Mouse (Mus musculus) kidney, adult 2 months (tissue): ENCODE data around the gene Syt3. TPM values are rescaled to one million over a fixed set of nuclear protein-coding genes. Genes with fewer than 3 reads are reported as not detected.

Source experiments
- DNase-seq: peaks from one replicate; pipeline ENCODE4 v3.0.0; 2021
- H3K27ac ChIP-seq: fragments of 200-500 bp; 2 replicates; pipeline ENCODE4 v1.5.1; 2012; ENCODE audit warnings: low read depth, low read length, control low read depth, inconsistent platforms; ENCODE audit not compliant: insufficient read depth
- H3K27me3 ChIP-seq: fragments of 200-500 bp; replicated peaks from 2 replicates; pipeline ENCODE4 v1.6.1; 2012; ENCODE audit warnings: mild to moderate bottlenecking, moderate library complexity, low read length, inconsistent platforms; ENCODE audit not compliant: control insufficient read depth, insufficient read depth
- H3K36me3 ChIP-seq: fragments of 200-500 bp; 2 replicates; pipeline ENCODE4 v1.6.1; 2012; ENCODE audit warnings: mild to moderate bottlenecking, moderate library complexity, low read length, inconsistent platforms; ENCODE audit not compliant: control insufficient read depth, insufficient read depth
- H3K4me1 ChIP-seq: fragments of 200-500 bp; 2 replicates; pipeline ENCODE4 v1.6.1; 2011; ENCODE audit warnings: low read length; ENCODE audit not compliant: control insufficient read depth, insufficient read depth
- H3K4me3 ChIP-seq: fragments of 200-500 bp; 2 replicates; pipeline ENCODE4 v1.5.1; 2011; ENCODE audit warnings: mild to moderate bottlenecking, low read depth, low read length, control low read depth; ENCODE audit not compliant: insufficient read depth
- CTCF ChIP-seq: fragments of 200-500 bp; conservative IDR thresholded peaks from 2 replicates; pipeline ENCODE4 v1.5.1; 2011; ENCODE audit warnings: low read depth, mild to moderate bottlenecking, control low read depth, low read length, moderate library complexity, mixed read lengths; ENCODE audit not compliant: insufficient read depth, insufficient read length
- POLR2A ChIP-seq: fragments of 200-500 bp; IDR thresholded peaks from one replicate; pipeline ENCODE4 v1.6.1; 2011; ENCODE audit warnings: low read depth, low read length, control low read depth
- WGBS: fragments of 180-500 bp; shearing (Covaris S2); methylation state at CpG from one replicate; pipeline ENCODE4 v1.1.7; 2018; 5-methylcytosine and 5-hydroxymethylcytosine counted together
- polyA plus RNA-seq: library from polyadenylated mRNA; depleted of rRNA; stranded (reverse); fragments of >200 nt; gene quantifications from 2 replicates; pipeline ENCODE4 v1.2.3, GENCODE M21; 2012

Gene Syt3
- polyA plus RNA-seq, 1 experiment = 12.0 TPM

DNA sequence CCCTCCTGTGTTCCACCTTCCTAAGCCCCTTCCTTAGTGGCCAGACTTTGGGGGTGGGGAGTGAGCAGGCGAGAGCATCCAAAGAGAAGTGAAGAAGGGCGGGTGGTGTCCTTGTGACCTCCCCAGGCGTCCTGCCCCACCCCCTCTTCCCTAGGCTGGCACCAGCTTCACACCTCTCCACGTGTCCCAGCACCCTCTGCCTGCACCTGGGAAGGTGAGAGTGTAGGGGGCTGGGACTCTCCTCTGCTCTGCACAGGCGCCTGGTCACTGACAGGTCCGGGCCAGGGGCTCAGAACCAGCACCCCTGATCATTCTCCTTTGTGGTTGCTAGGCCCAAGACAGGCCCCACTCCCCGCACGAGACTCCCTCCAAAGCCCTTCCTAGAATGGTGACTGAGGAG lies 43.8 kb downstream of the Syt3 start:
- no peak for TF ChIP-seq CTCF
- TF ChIP-seq POLR2A = no peak
- Histone ChIP-seq H3K27ac (no peak overlapping the region), H3K36me3 (no peaks in the 10 kb centered on the region), H3K27me3 (peaks cover 2% of the 10 kb centered on the region; the same call in 1 of the 2 replicates), H3K4me1 (no peaks in the 10 kb centered on the region), H3K4me3 (no peak overlapping the region)
- WGBS = 15% methylated on average over 8 of the region's 8 CpGs
- DNase-seq = no peak

DNA sequence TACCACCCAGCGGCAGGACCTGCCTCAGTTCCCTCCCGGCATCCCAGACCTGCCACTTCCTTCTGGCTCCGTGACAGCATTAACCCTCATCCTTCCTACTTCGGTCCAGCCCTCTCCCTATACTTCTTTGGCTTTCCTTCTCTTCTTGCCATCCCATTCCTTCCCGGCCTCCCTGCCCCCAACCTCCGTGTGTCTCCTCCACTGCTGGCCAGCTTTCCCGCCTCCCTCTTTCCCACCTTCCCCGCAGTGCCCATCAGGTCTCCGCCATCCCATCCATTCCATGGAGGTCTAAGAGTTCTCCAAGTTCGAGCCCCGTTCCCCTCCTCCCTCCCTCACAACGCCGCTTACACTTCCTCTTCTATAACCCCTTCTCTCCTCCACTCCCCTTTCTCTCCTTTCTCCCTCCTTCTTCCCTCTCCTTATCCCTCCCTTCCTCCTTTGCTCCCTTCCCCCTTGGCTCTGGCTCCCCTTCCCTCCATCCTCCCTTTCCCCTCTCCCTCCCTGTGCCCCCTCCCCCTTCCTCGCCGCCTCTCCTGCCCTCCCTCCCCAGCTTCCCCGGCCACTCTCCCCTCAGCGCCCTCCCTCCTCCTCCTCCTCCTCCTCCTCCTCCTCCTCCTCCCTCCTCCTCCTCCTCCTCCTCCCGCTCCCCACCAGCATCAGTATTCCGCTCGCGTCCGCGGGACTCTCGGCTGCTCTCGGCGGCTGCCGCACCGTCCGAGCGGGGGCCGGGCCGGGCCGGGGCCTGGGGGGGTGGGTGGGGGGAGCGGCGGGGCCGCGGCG lies 44.5 kb downstream of the Syt3 start:
- no peak for TF ChIP-seq POLR2A
- TF ChIP-seq CTCF = no peak
- no peak for DNase-seq
- H3K36me3 ChIP-seq = no peaks in the 10 kb centered on the region
- H3K4me3 ChIP-seq = no peak overlapping the region
- no peaks in the 10 kb centered on the region for H3K4me1 ChIP-seq
- WGBS = 4% methylated on average over 16 of the region's 38 CpGs
- H3K27me3 ChIP-seq = peaks cover 2% of the 10 kb centered on the region; the same call in 1 of the 2 replicates
- H3K27ac ChIP-seq = no peak overlapping the region

DNA sequence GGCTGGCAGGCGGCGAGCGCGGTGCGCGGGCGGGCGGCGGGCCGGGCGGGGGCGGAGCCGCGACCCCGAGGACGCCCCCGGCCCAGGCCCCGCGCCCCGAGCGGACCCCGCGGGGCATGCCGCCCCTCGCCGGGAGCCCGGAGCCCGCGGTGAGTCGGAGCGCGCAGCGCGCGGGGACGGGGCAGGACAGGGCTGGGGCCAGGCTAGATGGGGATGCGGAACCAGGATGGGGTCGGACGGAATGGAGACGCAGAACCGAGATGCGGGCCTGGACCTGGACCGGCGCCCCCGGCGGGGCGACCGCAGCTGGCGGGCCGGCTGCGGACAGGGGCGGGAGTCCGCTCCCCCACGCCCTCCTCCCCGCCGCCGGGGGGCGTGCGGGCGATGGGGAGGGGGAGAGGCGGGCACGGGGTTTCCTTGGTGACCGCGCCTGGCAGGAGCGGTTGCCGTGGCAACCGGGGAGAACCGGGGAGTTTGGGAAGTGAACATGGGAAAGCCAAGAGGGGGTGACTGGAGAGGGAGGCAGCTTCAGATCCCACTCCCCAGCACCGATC lies 45.1 kb downstream of the Syt3 start, which contains the start of gene Lrrc4b:
Lrrc4b (plus strand) TSS at position 51 of the 554 bp plus-strand sequence.
- DNase-seq = no peak
- Histone ChIP-seq H3K27ac (no peak within 1 kb of the TSS), H3K27me3 (peaks cover 2% of the 10 kb centered on the region; the same call in 1 of the 2 replicates), H3K4me3 (no peak within 1 kb of the TSS), H3K4me1 (no peaks in the 10 kb centered on the region), H3K36me3 (no peaks in the 10 kb centered on the region)
- TF ChIP-seq CTCF = no peak
- TF ChIP-seq POLR2A = no peak
- 3% methylated on average over 65 of the region's 69 CpGs for WGBS

DNA sequence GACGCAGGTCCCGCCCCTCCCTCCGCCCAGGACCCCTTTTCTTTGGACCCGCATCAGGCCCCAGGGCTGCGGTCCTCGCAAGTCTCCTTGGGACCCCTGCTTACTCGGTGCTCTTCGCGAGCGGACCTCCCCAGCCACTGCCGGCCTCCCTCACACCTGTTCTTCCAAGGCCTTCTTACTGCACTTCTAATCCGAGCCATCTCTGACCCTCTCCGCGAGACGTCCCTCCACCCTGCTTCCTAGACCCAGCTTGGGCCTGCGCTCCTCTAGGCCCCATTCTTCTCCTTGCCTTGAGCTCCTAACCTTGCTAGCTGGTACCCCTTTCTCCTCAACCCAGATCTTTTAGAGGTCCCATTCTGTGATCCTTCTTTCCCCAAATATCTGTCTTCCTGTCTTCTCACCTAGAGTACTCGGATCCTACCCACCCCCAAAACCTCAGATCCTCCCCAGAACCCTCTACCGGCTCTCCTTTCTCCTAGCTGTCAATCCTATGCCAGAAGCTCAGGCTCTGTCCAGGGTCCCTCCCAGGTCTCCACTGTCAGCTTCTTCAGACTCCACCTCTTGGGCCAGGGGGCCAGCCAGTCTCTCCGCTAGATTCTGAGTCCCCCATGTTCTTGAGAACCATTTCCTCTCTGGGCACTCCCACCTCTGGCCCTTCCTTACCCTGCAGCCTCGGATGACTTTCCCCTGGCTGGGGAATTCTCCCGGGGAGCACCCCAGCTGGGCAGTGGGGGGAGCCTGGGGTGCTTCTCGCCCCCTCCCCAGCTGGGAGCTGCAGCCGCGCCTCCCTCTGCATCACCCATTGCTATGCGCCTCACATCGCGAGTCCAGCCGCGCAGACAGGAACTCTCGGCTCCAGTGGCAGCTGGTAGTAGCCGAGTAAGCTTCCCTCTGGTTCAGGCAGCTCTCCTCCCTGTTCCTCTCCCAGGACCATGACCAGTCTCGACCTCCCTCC lies 45.9 kb downstream of the Syt3 start:
- WGBS = 9% methylated on average over 32 of the region's 32 CpGs
- Histone ChIP-seq H3K36me3 (no peaks in the 10 kb centered on the region), H3K4me1 (no peaks in the 10 kb centered on the region), H3K27me3 (peaks cover 2% of the 10 kb centered on the region; the same call in 1 of the 2 replicates), H3K4me3 (no peak overlapping the region), H3K27ac (no peak overlapping the region)
- TF ChIP-seq CTCF = no peak
- DNase-seq = no peak

DNA sequence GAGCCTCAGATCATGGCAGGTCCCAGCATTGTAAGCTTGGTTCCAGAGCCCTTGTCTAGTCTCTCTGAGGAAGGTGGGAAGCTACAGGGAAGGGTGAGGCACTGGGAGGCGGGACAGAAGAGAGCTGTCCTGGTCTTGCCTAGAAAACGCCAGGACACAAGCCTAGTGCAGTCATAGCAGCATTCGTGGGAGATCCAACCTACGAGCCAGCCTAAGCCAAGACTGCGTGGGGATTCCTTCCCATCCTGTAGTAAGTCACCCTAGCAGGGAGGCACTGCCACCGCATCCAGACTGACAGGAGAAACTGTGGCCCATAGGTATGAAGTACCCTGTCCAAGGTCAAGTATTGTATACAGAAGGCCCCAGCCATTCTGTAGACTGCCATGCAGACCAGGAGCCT lies 48.6 kb downstream of the Syt3 start:
- DNase-seq = no peak
- Histone ChIP-seq H3K36me3 (no peaks in the 10 kb centered on the region), H3K4me3 (no peak overlapping the region), H3K4me1 (no peaks in the 10 kb centered on the region), H3K27me3 (peaks cover 2% of the 10 kb centered on the region; the same call in 1 of the 2 replicates), H3K27ac (no peak overlapping the region)
- 68% methylated on average over 6 of the region's 6 CpGs for WGBS
- TF ChIP-seq POLR2A (no peak), CTCF (no peak)

GRCm38 (mm10) chr7:44433371-44433770 lies 49.5 kb downstream of the Syt3 start:
- WGBS = 6% methylated on average over 7 of the region's 7 CpGs
- Histone ChIP-seq H3K36me3 (no peaks in the 10 kb centered on the region), H3K4me3 (no peak overlapping the region), H3K4me1 (no peaks in the 10 kb centered on the region), H3K27me3 (peaks cover 2% of the 10 kb centered on the region; the same call in 1 of the 2 replicates), H3K27ac (no peak overlapping the region)
- TF ChIP-seq CTCF (no peak), POLR2A (no peak)
- DNase-seq = no peak
